Comparison of ENCODE assay signal across 19 mouse cellular contexts in the genomic region with DNA sequence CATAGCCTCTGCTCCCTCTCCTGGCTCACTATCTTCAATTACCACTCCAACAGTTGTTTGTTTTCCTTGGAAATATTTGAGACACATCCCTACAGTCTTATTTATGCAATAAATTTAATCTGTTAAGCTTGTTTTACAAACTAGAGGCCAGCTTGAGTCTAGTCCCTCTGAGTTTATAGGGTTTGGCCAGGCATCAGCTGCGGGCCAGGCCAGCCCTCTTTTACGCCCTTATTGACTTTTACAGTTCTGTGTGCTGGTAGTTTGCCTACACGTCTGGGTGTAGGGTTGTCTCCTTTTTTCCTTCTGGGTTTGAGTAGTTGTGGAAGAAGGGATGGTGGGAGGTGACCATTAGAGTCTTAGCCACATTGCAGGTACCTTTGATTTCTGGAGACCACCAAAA.
DNase-seq lines count a peak whose midpoint lies in the region; ATAC-seq and TF ChIP-seq lines count a peak whose summit lies in the region.
"Had no signal": no experiment of that assay in that cellular context is flagged by ENCODE, and none has a peak within 500 bp of the region (broad histone marks: within the 10 kb centered on the region; RNA-seq: fewer than 3 reads in every experiment).

No protein-coding gene starts in this region.

- no peaks in the 10 kb centered on the region for H3K36me3 ChIP-seq in heart, embryonic 15.5 days
- H3K36me3 ChIP-seq in heart, embryonic 12.5 days, result 0 out of 2 replicates have a peak, but pooled peaks cover under 1% of the 10 kb centered on the region
- H3K36me3 ChIP-seq in limb, embryonic 12.5 days, result peaks cover 10% of the 10 kb centered on the region
- H3K36me3 ChIP-seq in limb, embryonic 10.5 days, result peaks cover 20% of the 10 kb centered on the region
- no peaks in the 10 kb centered on the region for H3K36me3 ChIP-seq in stomach, postnatal 0 days (ENCODE audit: control insufficient read depth, insufficient read depth, low read length)
- H3K36me3 ChIP-seq: limb, embryonic 15.5 days; liver, embryonic 15.5 days had no signal

- no peak for TF ChIP-seq EP300 in stomach, postnatal 0 days (optimal IDR thresholded peaks at IDR 0.05)

- DNase-seq in limb, embryonic 10.5 days (ENCODE audit: low spot score), result no peak
- peak; percentile 38 to 47 for DNase-seq in urinary bladder, postnatal 36 days (ENCODE audit: low spot score in 2 of 2)
- no peak for DNase-seq in urinary bladder, postnatal 10 days (ENCODE audit: low spot score)
- DNase-seq in stomach, postnatal 0 days (ENCODE audit: low spot score), result peak; percentile 45
- no peak for DNase-seq in right cerebral cortex, postnatal 14 days
- DNase-seq: adrenal gland, postnatal 25 days; cerebellum, adult 11-12 months; cerebellum, postnatal 14 days; gastrocnemius, postnatal 25 days; right cerebral cortex, postnatal 25 days had no signal

- H3K27me3 ChIP-seq in heart, embryonic 15.5 days, result no peaks in the 10 kb centered on the region
- H3K27me3 ChIP-seq in heart, embryonic 12.5 days (replicated peaks), result no peaks in the 10 kb centered on the region
- H3K27me3 ChIP-seq in limb, embryonic 12.5 days, result no peaks in the 10 kb centered on the region
- H3K27me3 ChIP-seq in limb, embryonic 10.5 days (ENCODE audit: low read depth, poor library complexity, severe bottlenecking), result no peaks in the 10 kb centered on the region
- no peaks in the 10 kb centered on the region for H3K27me3 ChIP-seq in stomach, postnatal 0 days (ENCODE audit: control insufficient read depth, insufficient read depth, low read length)
- H3K27me3 ChIP-seq: CH12.LX; embryonic facial prominence, embryonic 13.5 days; limb, embryonic 15.5 days; liver, embryonic 15.5 days; midbrain, embryonic 13.5 days had no signal

- no peak for ATAC-seq in heart, embryonic 15.5 days (replicated peaks; ENCODE audit: insufficient number of reproducible peaks, insufficient read depth, low FRiP score, low read depth)
- ATAC-seq in heart, embryonic 12.5 days (ENCODE audit: insufficient number of reproducible peaks, low FRiP score), result no peak
- ATAC-seq in limb, embryonic 12.5 days (ENCODE audit: insufficient number of reproducible peaks, insufficient read depth, low FRiP score, low TSS enrichment, low read depth), result no peak
- ATAC-seq in stomach, postnatal 0 days (ENCODE audit: low FRiP score, low TSS enrichment), result peak; percentile 38
- ATAC-seq: forebrain, embryonic 14.5 days; midbrain, embryonic 13.5 days had no signal

- H3K4me1 ChIP-seq in heart, embryonic 15.5 days (replicated peaks), result peaks cover 66% of the 10 kb centered on the region
- peaks cover 65% of the 10 kb centered on the region for H3K4me1 ChIP-seq in heart, embryonic 12.5 days (replicated peaks)
- peaks cover 65% of the 10 kb centered on the region for H3K4me1 ChIP-seq in limb, embryonic 12.5 days (replicated peaks)
- H3K4me1 ChIP-seq in limb, embryonic 10.5 days, result peaks cover 62% of the 10 kb centered on the region
- H3K4me1 ChIP-seq in stomach, postnatal 0 days (replicated peaks; ENCODE audit: control insufficient read depth, insufficient read depth), result peaks cover 10% of the 10 kb centered on the region

- no peak overlapping the region for H3K9ac ChIP-seq in heart, embryonic 15.5 days
- no peak overlapping the region for H3K9ac ChIP-seq in heart, embryonic 12.5 days
- H3K9ac ChIP-seq in limb, embryonic 12.5 days (replicated peaks), result no peak overlapping the region
- no peak overlapping the region for H3K9ac ChIP-seq in stomach, postnatal 0 days (ENCODE audit: low read length)
- H3K9ac ChIP-seq: embryonic facial prominence, embryonic 13.5 days; limb, embryonic 15.5 days; liver, embryonic 15.5 days; midbrain, embryonic 13.5 days had no signal

- H3K4me3 ChIP-seq in heart, embryonic 15.5 days, result no peak overlapping the region
- no peak overlapping the region for H3K4me3 ChIP-seq in heart, embryonic 12.5 days
- no peak overlapping the region for H3K4me3 ChIP-seq in limb, embryonic 12.5 days (replicated peaks)
- H3K4me3 ChIP-seq in limb, embryonic 10.5 days, result no peak overlapping the region
- no peak overlapping the region for H3K4me3 ChIP-seq in stomach, postnatal 0 days (ENCODE audit: low read depth, low read length)
- H3K4me3 ChIP-seq: embryonic facial prominence, embryonic 13.5 days; limb, embryonic 15.5 days; liver, embryonic 15.5 days; midbrain, embryonic 13.5 days had no signal

- H3K4me2 ChIP-seq in heart, embryonic 15.5 days, result no peak overlapping the region
- no peak overlapping the region for H3K4me2 ChIP-seq in heart, embryonic 12.5 days
- no peak overlapping the region for H3K4me2 ChIP-seq in limb, embryonic 12.5 days
- H3K4me2 ChIP-seq in stomach, postnatal 0 days (replicated peaks; ENCODE audit: low read depth), result no peak overlapping the region
- H3K4me2 ChIP-seq: embryonic facial prominence, embryonic 13.5 days; limb, embryonic 15.5 days; liver, embryonic 15.5 days; midbrain, embryonic 13.5 days had no signal

- no peak for TF ChIP-seq CTCF in stomach, postnatal 0 days (IDR thresholded peaks at IDR 0.05; ENCODE audit: low read depth)

- peak overlapping the region; percentile 58; the same call in 1 of the 2 replicates for H3K27ac ChIP-seq in heart, embryonic 15.5 days
- no peak overlapping the region for H3K27ac ChIP-seq in heart, embryonic 12.5 days (ENCODE audit: poor library complexity, severe bottlenecking)
- H3K27ac ChIP-seq in limb, embryonic 12.5 days, result peak overlapping the region; percentile 54
- no peak overlapping the region for H3K27ac ChIP-seq in limb, embryonic 10.5 days
- peak overlapping the region; percentile 49 for H3K27ac ChIP-seq in stomach, postnatal 0 days (replicated peaks)
- H3K27ac ChIP-seq: embryonic facial prominence, embryonic 13.5 days; liver, embryonic 15.5 days; midbrain, embryonic 13.5 days had no signal

- WGBS in heart, embryonic 15.5 days, result 67% methylated on average over 3 of the region's 3 CpGs
- WGBS in heart, embryonic 12.5 days, result 63% methylated on average over 3 of the region's 3 CpGs
- 21% methylated on average over 3 of the region's 3 CpGs for WGBS in limb, embryonic 12.5 days
- 46% methylated on average over 3 of the region's 3 CpGs for WGBS in limb, embryonic 10.5 days
- WGBS in stomach, postnatal 0 days, result 39% methylated on average over 3 of the region's 3 CpGs

- no peaks in the 10 kb centered on the region for H3K9me3 ChIP-seq in heart, embryonic 15.5 days (replicated peaks)
- H3K9me3 ChIP-seq in heart, embryonic 12.5 days (replicated peaks), result peaks cover 5% of the 10 kb centered on the region
- no peaks in the 10 kb centered on the region for H3K9me3 ChIP-seq in limb, embryonic 12.5 days
- H3K9me3 ChIP-seq in limb, embryonic 10.5 days (replicated peaks), result no peaks in the 10 kb centered on the region
- H3K9me3 ChIP-seq in stomach, postnatal 0 days (ENCODE audit: control insufficient read depth, low read length), result no peaks in the 10 kb centered on the region
- H3K9me3 ChIP-seq: embryonic facial prominence, embryonic 13.5 days; limb, embryonic 15.5 days; liver, embryonic 15.5 days; midbrain, embryonic 13.5 days had no signal

Comparison
In these comparisons a context has a peak if more than half of its experiments do, and no peak if none do; other contexts are left out.
1. H3K27ac ChIP-seq: peak in heart, embryonic 15.5 days (single experiment), limb, embryonic 12.5 days (single experiment) and stomach, postnatal 0 days (single experiment); none in heart, embryonic 12.5 days (single experiment) and limb, embryonic 10.5 days (single experiment).
2. DNase-seq: peak in urinary bladder, postnatal 36 days (2 of 2) and stomach, postnatal 0 days (single experiment); none in limb, embryonic 10.5 days (single experiment), urinary bladder, postnatal 10 days (single experiment) and right cerebral cortex, postnatal 14 days (single experiment).